Mouse (Mus musculus): Measurements from ENCODE around the gene Fign. TPM values are rescaled to one million over a fixed set of nuclear protein-coding genes. Genes with fewer than 3 reads are reported as not detected.

Fign gene
- 1 to 10 TPM; 4.6 to 5.9 (median 5.3) TPM for total RNA-seq (2022)

GRCm38 (mm10) chr2:64097937-64098617, at the start of gene Fign:
Gene Fign (minus strand): TSS chr2:64098038.
- DNase-seq (ENCODE audit: low spot score in 2 of 2) = peak; percentile 61 to 66

GRCm38 (mm10) chr2:64133597-64133996, 35.8 kb upstream of the Fign start:
- no peak for DNase-seq (ENCODE audit: low spot score in 2 of 2)

GRCm38 (mm10) chr2:64120495-64120894, 22.7 kb upstream of the Fign start:
- DNase-seq (ENCODE audit: low spot score in 2 of 2) = no peak

GRCm38 (mm10) chr2:64116613-64117012, 18.8 kb upstream of the Fign start:
- no peak for DNase-seq (ENCODE audit: low spot score in 2 of 2)

- DNase-seq (ENCODE audit: low spot score in 2 of 2) = no peak
Observed at GRCm38 (mm10) chr2:64111133-64111532, 13.3 kb upstream of the Fign start.

GRCm38 (mm10) chr2:64109860-64110259, 12.0 kb upstream of the Fign start:
- DNase-seq (ENCODE audit: low spot score in 2 of 2) = no peak

- DNase-seq (ENCODE audit: low spot score in 2 of 2) = no peak
Observed at GRCm38 (mm10) chr2:64108040-64108439, 10.2 kb upstream of the Fign start.

GRCm38 (mm10) chr2:64098618-64099320, 931 bp upstream of the Fign start:
- DNase-seq (ENCODE audit: low spot score in 2 of 2) = no peak

GRCm38 (mm10) chr2:64096721-64097411, 972 bp downstream of the Fign start:
- no peak for DNase-seq (ENCODE audit: low spot score in 2 of 2)

GRCm38 (mm10) chr2:64096176-64096575, 1.7 kb downstream of the Fign start:
- DNase-seq (ENCODE audit: low spot score in 2 of 2) = no peak

- DNase-seq (ENCODE audit: low spot score in 2 of 2) = no peak
Observed at GRCm38 (mm10) chr2:64095561-64095960, 2.3 kb downstream of the Fign start.

GRCm38 (mm10) chr2:64093087-64093486, 4.8 kb downstream of the Fign start:
- no peak for DNase-seq (ENCODE audit: low spot score in 2 of 2)

- DNase-seq (ENCODE audit: low spot score in 2 of 2) = no peak
Observed at GRCm38 (mm10) chr2:64083853-64084427, 13.9 kb downstream of the Fign start.

GRCm38 (mm10) chr2:64079765-64080164, 18.1 kb downstream of the Fign start:
- no peak for DNase-seq (ENCODE audit: low spot score in 2 of 2)

- no peak for DNase-seq (ENCODE audit: low spot score in 2 of 2)
Observed at GRCm38 (mm10) chr2:64078551-64078950, 19.3 kb downstream of the Fign start.

GRCm38 (mm10) chr2:64077846-64078245, 20.0 kb downstream of the Fign start:
- DNase-seq (ENCODE audit: low spot score in 2 of 2) = no peak

- DNase-seq (ENCODE audit: low spot score in 2 of 2) = no peak
Observed at GRCm38 (mm10) chr2:64075873-64076272, 22.0 kb downstream of the Fign start.

GRCm38 (mm10) chr2:64074602-64075389, 23.0 kb downstream of the Fign start:
- DNase-seq (ENCODE audit: low spot score in 2 of 2) = no peak

- no peak for DNase-seq (ENCODE audit: low spot score in 2 of 2)
Observed at GRCm38 (mm10) chr2:64072158-64072557, 25.7 kb downstream of the Fign start.

GRCm38 (mm10) chr2:64069950-64070695, 27.7 kb downstream of the Fign start:
- no peak for DNase-seq (ENCODE audit: low spot score in 2 of 2)
